Mouse (Mus musculus): Measurements from ENCODE around the gene Jtb. TPM values are rescaled to one million over a fixed set of nuclear protein-coding genes. Genes with fewer than 3 reads are reported as not detected.
"Not testable (repeated sequence)": the region's sequence is repeated elsewhere in the genome, so short reads cannot be mapped to it uniquely, and the experiment has no call there.

Gene Jtb
- total and polyA plus RNA-seq, 2 experiments from 2014 or later = 52.5 to 115 TPM

DNA sequence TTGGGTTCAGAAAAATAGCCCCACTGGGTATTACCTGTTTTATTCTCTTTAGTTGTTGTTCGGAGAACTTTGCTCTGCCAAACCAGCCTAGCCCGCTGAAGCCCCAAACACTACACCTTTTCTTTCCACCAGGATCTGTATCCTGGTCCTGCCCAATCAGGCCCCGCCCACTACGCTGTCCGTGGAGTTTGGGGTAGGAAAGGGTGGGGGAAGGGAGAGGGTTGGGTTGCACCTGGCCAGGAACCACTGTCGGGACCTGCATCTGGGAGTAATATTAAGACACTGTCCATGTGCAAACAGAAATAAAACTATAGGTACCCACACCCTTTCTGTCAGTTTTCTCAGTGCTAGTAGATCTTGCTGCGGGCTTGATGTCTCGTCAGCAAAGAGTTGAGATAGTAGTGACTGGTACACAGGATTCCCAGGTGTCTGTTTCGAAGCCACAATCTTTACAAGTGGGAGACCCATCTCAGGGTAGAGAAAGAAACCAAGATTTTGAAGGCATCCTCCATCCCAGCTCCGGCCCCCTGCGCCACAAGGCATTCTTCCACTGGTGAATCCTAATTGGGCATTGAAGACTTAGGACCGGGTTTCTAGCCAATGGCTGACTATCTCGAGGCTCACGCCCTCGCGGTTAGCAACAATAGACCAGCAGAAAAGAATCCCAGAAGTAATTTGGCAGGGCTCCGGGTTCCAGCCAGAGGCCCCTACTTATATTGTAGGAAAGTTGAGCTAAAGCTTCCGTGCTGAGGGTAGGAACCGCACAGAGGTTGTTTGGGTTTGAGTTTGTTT lies 11.8 kb downstream of the Jtb start, which contains the start of gene Creb3l4:
TSS of gene Creb3l4 (minus strand) at position 529 of the 792 bp plus-strand sequence.
- TF ChIP-seq CTCF (IDR thresholded peaks at IDR 0.05; ENCODE audit: low read depth) = no peak
- Histone ChIP-seq H3K9me3 (ENCODE audit: low read length) (no peaks in the 10 kb centered on the region), H3K4me1 (ENCODE audit: insufficient read depth, low read length) (peaks cover 6% of the 10 kb centered on the region; the same call in 1 of the 2 replicates), H3K36me3 (ENCODE audit: insufficient read depth, low read length) (no peaks in the 10 kb centered on the region), H3K4me2 (ENCODE audit: low read depth, low read length) (peak within 1 kb of the TSS; percentile 57), H3K9ac (replicated peaks; ENCODE audit: low read length) (peak within 1 kb of the TSS; percentile 33; the same call in 1 of the 2 replicates), H3K4me3 (ENCODE audit: low read length) (peak within 1 kb of the TSS; percentile 29), H3K27me3 (ENCODE audit: insufficient read depth, low read length) (no peaks in the 10 kb centered on the region), H3K27ac (no peak within 1 kb of the TSS)
- ATAC-seq = peak; percentile 61
- DNase-seq (ENCODE audit: low spot score) = peak; percentile 78
- WGBS = 3% methylated on average over 19 of the region's 19 CpGs

DNA sequence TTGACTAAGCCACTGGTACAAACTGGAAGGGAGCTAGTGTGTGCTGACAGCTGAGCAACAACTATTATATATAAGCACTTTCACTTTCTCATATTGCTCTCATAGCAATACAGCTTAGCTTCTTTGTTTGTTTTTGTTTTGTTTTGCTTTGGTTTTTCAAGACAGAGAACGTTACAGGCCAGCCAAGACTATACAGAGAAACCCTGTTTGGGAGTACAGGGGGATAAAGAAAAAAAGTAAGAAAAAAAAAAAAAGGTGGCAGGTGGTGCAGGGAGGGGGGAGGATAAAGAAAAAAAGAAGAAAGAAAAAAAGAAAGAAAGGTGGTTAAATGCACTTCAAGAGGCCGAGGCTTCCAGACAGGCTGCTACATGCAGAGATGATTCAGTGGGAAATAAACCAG lies 14.0 kb downstream of the Jtb start:
- no peak overlapping the region for H3K27ac ChIP-seq
- WGBS = 61% methylated on average over 2 of the region's 2 CpGs
- no peaks in the 10 kb centered on the region for H3K27me3 ChIP-seq (ENCODE audit: insufficient read depth, low read length)
- H3K36me3 ChIP-seq (ENCODE audit: insufficient read depth, low read length) = no peaks in the 10 kb centered on the region
- TF ChIP-seq CTCF (IDR thresholded peaks at IDR 0.05; ENCODE audit: low read depth) = no peak
- H3K4me2 ChIP-seq (ENCODE audit: low read depth, low read length) = no peak overlapping the region
- H3K9ac ChIP-seq (replicated peaks; ENCODE audit: low read length) = no peak overlapping the region
- no peak overlapping the region for H3K4me3 ChIP-seq (ENCODE audit: low read length)
- no peak for ATAC-seq
- H3K9me3 ChIP-seq (ENCODE audit: low read length) = no peaks in the 10 kb centered on the region
- no peak for DNase-seq (ENCODE audit: low spot score)
- H3K4me1 ChIP-seq (ENCODE audit: insufficient read depth, low read length) = peaks cover 11% of the 10 kb centered on the region

DNA sequence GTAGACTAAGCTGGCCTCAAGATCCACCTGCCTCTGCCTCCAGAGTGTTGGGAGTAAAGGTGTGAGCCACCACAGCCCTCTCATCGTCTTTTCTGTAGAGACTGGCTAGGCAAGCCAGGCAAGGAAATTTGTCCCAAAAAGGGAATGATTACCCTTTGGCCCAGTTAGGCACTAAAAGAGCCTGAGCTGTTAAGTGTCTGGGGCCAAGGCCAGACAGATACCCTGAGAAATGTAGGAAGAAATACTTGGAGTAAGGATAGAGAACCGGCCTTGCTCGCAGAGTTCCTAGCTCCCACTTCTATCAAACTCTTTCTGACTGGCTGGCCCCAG lies 16.2 kb downstream of the Jtb start:
- peak overlapping the region; percentile 91 for H3K4me2 ChIP-seq (ENCODE audit: low read depth, low read length)
- H3K9ac ChIP-seq (replicated peaks; ENCODE audit: low read length) = peak overlapping the region; percentile 74
- no peaks in the 10 kb centered on the region for H3K9me3 ChIP-seq (ENCODE audit: low read length)
- no peaks in the 10 kb centered on the region for H3K36me3 ChIP-seq (ENCODE audit: insufficient read depth, low read length)
- H3K4me1 ChIP-seq (ENCODE audit: insufficient read depth, low read length) = peaks cover 11% of the 10 kb centered on the region
- peak overlapping the region; percentile 66 for H3K4me3 ChIP-seq (ENCODE audit: low read length)
- no peaks in the 10 kb centered on the region for H3K27me3 ChIP-seq (ENCODE audit: insufficient read depth, low read length)
- peak; percentile 6; the same call in 1 of the 2 replicates for TF ChIP-seq CTCF (IDR thresholded peaks at IDR 0.05; ENCODE audit: low read depth)
- ATAC-seq (no peak; the same call in 1 of the 2 replicates), DNase-seq (ENCODE audit: low spot score) (no peak)
- H3K27ac ChIP-seq = peak overlapping the region; percentile 87
- 0% methylated on average over 3 of the region's 3 CpGs for WGBS

DNA sequence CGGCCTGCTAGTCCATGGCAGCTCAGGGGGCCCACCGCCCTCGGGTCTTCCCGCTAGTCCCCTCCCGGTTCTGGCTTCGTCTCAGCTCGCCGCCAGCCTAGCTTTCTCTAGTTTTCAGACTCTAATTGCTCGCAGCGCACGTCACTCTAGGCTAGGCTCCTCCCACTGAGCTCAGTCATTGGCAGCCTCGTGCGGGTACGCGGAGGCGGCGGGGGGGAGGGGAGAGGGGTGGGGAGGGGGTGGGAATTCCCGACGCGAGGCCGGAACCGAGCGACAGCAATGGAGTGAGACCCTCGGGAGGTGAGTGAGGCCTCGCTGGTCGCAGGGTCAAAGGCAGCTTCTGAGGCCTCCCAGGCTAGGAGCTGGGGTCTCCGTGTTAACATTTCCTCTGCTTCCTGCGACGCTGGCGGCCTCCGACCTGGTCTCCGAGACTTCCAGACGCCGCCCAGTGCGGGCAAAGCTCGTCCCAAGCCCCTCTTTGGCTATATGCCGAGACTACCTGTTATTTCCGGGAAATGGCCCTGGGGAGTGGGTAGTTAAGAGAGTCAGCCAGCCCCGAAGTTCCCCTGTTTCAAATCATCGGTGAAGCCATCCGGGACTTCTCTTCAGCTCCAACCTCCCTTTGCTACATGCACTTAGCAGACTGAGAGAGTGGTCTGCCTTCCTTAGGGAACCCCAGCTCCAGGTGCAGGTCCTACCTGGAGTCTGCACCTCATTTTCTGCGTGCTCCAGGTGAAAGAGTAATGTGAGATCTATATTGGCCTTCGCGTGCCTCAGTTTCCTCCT lies 16.8 kb downstream of the Jtb start, which contains the start of gene Slc39a1:
TSS of gene Slc39a1 (plus strand) at position 213 of the 786 bp plus-strand sequence.
- H3K36me3 ChIP-seq (ENCODE audit: insufficient read depth, low read length) = no peaks in the 10 kb centered on the region
- WGBS = 1% methylated on average over 35 of the region's 44 CpGs

DNA sequence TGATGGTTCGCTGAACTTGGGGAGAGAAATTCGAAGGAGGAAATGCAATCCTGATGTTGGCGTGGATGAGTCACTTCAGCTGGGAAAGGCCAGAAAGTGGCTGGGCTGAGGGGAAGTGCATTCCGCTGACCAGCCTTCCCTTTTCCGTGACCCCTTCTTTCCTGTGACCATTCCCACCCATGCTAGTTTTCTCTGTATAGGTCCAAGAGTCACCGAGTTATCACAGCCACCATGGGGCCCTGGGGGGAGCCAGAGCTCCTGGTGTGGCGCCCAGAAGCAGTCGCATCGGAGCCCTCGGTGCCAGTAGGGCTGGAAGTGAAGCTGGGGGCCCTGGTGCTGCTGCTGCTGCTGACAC lies 17.3 kb downstream of the Jtb start:
- DNase-seq (ENCODE audit: low spot score) = peak; percentile 4
- no peak for ATAC-seq
- 6% methylated on average over 10 of the region's 10 CpGs for WGBS
- H3K4me3 ChIP-seq (ENCODE audit: low read length) = peak overlapping the region; percentile 66
- peak overlapping the region; percentile 74 for H3K9ac ChIP-seq (replicated peaks; ENCODE audit: low read length)
- TF ChIP-seq CTCF (IDR thresholded peaks at IDR 0.05; ENCODE audit: low read depth) = no peak
- peak overlapping the region; percentile 91 for H3K4me2 ChIP-seq (ENCODE audit: low read depth, low read length)
- no peaks in the 10 kb centered on the region for H3K27me3 ChIP-seq (ENCODE audit: insufficient read depth, low read length)
- H3K4me1 ChIP-seq (ENCODE audit: insufficient read depth, low read length) = peaks cover 5% of the 10 kb centered on the region
- H3K27ac ChIP-seq = peak overlapping the region; percentile 87
- H3K36me3 ChIP-seq (ENCODE audit: insufficient read depth, low read length) = no peaks in the 10 kb centered on the region
- no peaks in the 10 kb centered on the region for H3K9me3 ChIP-seq (ENCODE audit: low read length)

More for the DNA sequence above, 16.8 kb downstream of the Jtb start, which contains the start of gene Slc39a1:
- peak within 1 kb of the TSS; percentile 66 for H3K4me3 ChIP-seq (ENCODE audit: low read length)
- ATAC-seq = peak; percentile 97
- peak within 1 kb of the TSS; percentile 87 for H3K27ac ChIP-seq
- no peaks in the 10 kb centered on the region for H3K27me3 ChIP-seq (ENCODE audit: insufficient read depth, low read length)
- no peak for TF ChIP-seq CTCF (IDR thresholded peaks at IDR 0.05; ENCODE audit: low read depth)
- H3K9me3 ChIP-seq (ENCODE audit: low read length) = no peaks in the 10 kb centered on the region
- DNase-seq (ENCODE audit: low spot score) = peak; percentile 98
- peaks cover 6% of the 10 kb centered on the region for H3K4me1 ChIP-seq (ENCODE audit: insufficient read depth, low read length)
- H3K4me2 ChIP-seq (ENCODE audit: low read depth, low read length) = peak within 1 kb of the TSS; percentile 91
- peak within 1 kb of the TSS; percentile 74 for H3K9ac ChIP-seq (replicated peaks; ENCODE audit: low read length)

DNA sequence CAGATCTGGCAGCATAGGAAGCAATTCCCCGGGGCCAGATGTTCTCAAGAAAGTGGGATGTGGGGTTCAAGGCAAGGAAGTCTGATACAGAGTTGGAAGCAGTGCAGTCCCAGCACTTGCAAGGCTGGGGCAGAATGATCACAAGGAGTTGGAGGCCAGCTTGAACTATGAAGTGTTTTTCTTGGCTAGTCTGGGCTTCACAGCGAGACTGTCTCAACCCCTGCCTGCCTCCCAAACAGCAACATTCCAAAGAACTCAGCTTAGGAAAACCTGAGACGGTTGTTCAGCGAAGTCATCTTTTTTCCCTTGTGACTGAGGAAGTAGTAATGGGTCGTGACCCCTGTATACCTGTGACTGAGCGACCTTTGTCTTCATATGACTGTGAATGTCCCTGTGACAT lies 19.4 kb downstream of the Jtb start:
- no peaks in the 10 kb centered on the region for H3K9me3 ChIP-seq (ENCODE audit: low read length)
- no peaks in the 10 kb centered on the region for H3K36me3 ChIP-seq (ENCODE audit: insufficient read depth, low read length)
- ATAC-seq = no peak
- WGBS = 89% methylated on average over 6 of the region's 6 CpGs
- no peak overlapping the region for H3K27ac ChIP-seq
- TF ChIP-seq CTCF (IDR thresholded peaks at IDR 0.05; ENCODE audit: low read depth) = no peak
- H3K4me1 ChIP-seq (ENCODE audit: insufficient read depth, low read length) = peaks cover 10% of the 10 kb centered on the region
- H3K4me3 ChIP-seq (ENCODE audit: low read length) = no peak overlapping the region
- no peak overlapping the region for H3K9ac ChIP-seq (replicated peaks; ENCODE audit: low read length)
- no peak overlapping the region for H3K4me2 ChIP-seq (ENCODE audit: low read depth, low read length)
- DNase-seq (ENCODE audit: low spot score) = no peak
- no peaks in the 10 kb centered on the region for H3K27me3 ChIP-seq (ENCODE audit: insufficient read depth, low read length)

DNA sequence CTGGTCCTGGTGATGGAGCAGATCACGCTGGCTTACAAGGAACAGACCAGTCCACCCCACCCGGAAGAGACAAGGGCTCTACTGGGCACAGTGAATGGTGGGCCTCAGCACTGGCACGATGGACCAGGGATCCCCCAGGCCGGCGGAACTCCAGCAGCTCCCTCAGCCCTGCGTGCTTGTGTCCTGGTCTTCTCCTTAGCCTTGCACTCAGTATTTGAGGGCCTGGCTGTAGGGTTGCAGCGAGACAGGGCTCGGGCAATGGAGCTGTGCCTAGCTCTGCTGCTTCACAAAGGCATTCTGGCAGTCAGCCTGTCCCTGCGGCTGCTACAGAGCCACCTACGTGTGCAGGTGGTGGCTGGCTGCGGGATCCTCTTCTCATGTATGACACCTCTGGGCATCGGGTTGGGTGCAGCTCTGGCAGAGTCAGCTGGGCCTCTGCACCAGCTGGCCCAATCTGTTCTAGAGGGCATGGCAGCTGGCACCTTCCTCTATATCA lies 20.4 kb downstream of the Jtb start:
- not testable (repeated sequence) for H3K4me2 ChIP-seq (ENCODE audit: low read depth, low read length); H3K27ac ChIP-seq; DNase-seq (ENCODE audit: low spot score); H3K9ac ChIP-seq (replicated peaks; ENCODE audit: low read length); ATAC-seq; H3K4me3 ChIP-seq (ENCODE audit: low read length); H3K4me1 ChIP-seq (ENCODE audit: insufficient read depth, low read length); H3K36me3 ChIP-seq (ENCODE audit: insufficient read depth, low read length); H3K9me3 ChIP-seq (ENCODE audit: low read length); H3K27me3 ChIP-seq (ENCODE audit: insufficient read depth, low read length)
- WGBS = 93% methylated on average over 10 of the region's 12 CpGs

DNA sequence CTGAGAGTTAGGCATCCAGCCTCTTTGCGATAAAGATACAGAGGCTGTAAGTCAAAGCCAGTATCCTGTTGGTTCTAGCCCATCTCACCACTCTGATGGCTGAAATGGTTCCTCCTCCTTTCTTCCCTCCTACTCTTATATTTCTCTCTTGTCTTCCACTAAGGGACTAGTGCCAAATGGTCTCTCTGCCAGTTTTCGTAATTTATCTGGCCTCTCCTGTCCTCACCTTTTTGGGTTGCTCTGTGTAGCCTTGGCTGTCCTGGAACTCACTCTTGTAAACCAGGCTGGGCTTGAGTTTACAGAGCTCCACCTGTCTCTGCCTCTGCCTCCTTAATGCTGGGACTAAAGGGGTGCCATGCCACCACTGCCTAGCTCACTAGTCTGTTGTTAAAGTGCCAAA lies 21.3 kb downstream of the Jtb start:
- WGBS = 84% methylated on average over 2 of the region's 2 CpGs
- not testable (repeated sequence) for H3K4me2 ChIP-seq (ENCODE audit: low read depth, low read length); H3K4me1 ChIP-seq (ENCODE audit: insufficient read depth, low read length); H3K9me3 ChIP-seq (ENCODE audit: low read length); H3K36me3 ChIP-seq (ENCODE audit: insufficient read depth, low read length); DNase-seq (ENCODE audit: low spot score); H3K27ac ChIP-seq; H3K27me3 ChIP-seq (ENCODE audit: insufficient read depth, low read length); ATAC-seq; H3K4me3 ChIP-seq (ENCODE audit: low read length); H3K9ac ChIP-seq (replicated peaks; ENCODE audit: low read length)

DNA sequence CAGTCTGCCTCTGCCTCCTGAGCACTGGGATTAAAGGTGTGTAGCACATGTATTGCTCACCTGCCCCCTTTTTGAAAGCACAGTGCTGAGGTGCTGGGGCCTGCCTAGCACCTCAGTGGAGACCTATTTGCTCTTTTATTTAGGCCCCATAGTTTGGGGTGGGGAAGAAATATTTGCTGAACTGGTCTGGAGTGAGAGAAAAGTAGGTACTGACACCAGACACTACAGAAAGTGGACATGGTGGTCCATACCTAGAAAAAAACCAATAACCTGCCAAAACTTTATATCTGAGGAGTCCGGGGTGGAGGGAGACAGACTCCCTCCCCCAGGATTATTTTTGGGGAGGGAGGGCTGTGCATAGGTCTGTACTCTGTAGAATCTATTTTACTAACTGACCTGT lies 21.8 kb downstream of the Jtb start:
- H3K4me1 ChIP-seq (ENCODE audit: insufficient read depth, low read length); H3K4me2 ChIP-seq (ENCODE audit: low read depth, low read length); H3K9ac ChIP-seq (replicated peaks; ENCODE audit: low read length); H3K27me3 ChIP-seq (ENCODE audit: insufficient read depth, low read length); H3K4me3 ChIP-seq (ENCODE audit: low read length); H3K36me3 ChIP-seq (ENCODE audit: insufficient read depth, low read length); H3K9me3 ChIP-seq (ENCODE audit: low read length); DNase-seq (ENCODE audit: low spot score); ATAC-seq: not testable (repeated sequence)
- 91% methylated on average over 1 of the region's 1 CpGs for WGBS
- H3K27ac ChIP-seq = peak overlapping the region; percentile 89; the same call in 1 of the 2 replicates

Measured in hindbrain, postnatal 0 days (tissue).